Comparison of ENCODE assay signal across 8 mouse cellular contexts in the genomic region with DNA sequence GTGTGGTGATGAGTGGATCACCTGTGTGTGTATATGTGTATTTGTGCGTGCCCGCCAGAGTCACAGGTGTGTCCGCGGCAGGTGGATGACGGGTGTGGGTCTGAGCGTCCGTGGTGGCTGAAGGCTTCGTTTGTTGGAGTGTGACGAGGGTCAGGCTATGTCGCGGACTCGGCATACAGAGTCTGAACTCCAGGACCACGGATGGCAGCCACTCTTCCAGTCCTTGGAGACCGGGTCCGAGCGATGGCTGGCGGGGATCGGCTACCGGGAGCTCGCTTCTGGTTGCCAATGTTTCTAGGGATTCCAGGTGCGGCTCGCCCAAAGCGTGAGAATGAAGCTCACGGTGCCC. TPM values are rescaled to one million over a fixed set of nuclear protein-coding genes. Genes with fewer than 3 reads are reported as not detected.
DNase-seq lines count a peak whose midpoint lies in the region; ATAC-seq and TF ChIP-seq lines count a peak whose summit lies in the region.

No protein-coding gene starts in this region.

- H3K9ac ChIP-seq in heart, adult 2 months (ENCODE audit: low read depth, low read length) = peak overlapping the region; percentile 77
- peak overlapping the region; percentile 58 for H3K9ac ChIP-seq in forebrain, embryonic 11.5 days (ENCODE audit: low read length)
- H3K9ac ChIP-seq in liver, embryonic 11.5 days (ENCODE audit: low read depth, low read length) = peak overlapping the region; percentile 63

- intact Hi-C loops in heart, adult 2 months (cut with DNase I) = no loop called here

- peak overlapping the region; percentile 95 for H3K4me3 ChIP-seq in heart, adult 2 months
- peak overlapping the region; percentile 91 for H3K4me3 ChIP-seq in C2C12 (ENCODE audit: insufficient read depth, poor library complexity, severe bottlenecking)
- H3K4me3 ChIP-seq in forebrain, embryonic 11.5 days (ENCODE audit: low read depth, low read length) = peak overlapping the region; percentile 43
- H3K4me3 ChIP-seq in liver, embryonic 11.5 days (ENCODE audit: low read depth, low read length) = peak overlapping the region; percentile 57

- no peaks in the 10 kb centered on the region for H3K79me2 ChIP-seq in heart, adult 2 months (replicated peaks; ENCODE audit: control insufficient read depth, insufficient read depth, low read length)
- H3K79me2 ChIP-seq in C2C12 (ENCODE audit: control insufficient read depth, insufficient read depth) = peaks cover 64% of the 10 kb centered on the region

- H3K27ac ChIP-seq in heart, adult 2 months = peak overlapping the region; percentile 97
- no peak overlapping the region for H3K27ac ChIP-seq in forebrain, embryonic 11.5 days (ENCODE audit: low read depth, low read length)
- H3K27ac ChIP-seq in liver, embryonic 11.5 days (ENCODE audit: low read depth, low read length) = no peak overlapping the region

- under 1% methylated on average over 24 of the region's 24 CpGs for WGBS in heart, adult 2 months
- WGBS in forebrain, embryonic 11.5 days = 1% methylated on average over 24 of the region's 24 CpGs
- 1% methylated on average over 24 of the region's 24 CpGs for WGBS in liver, embryonic 11.5 days

- no peak for TF ChIP-seq EP300 in heart, adult 2 months (IDR thresholded peaks at IDR 0.05; ENCODE audit: insufficient read depth, low read depth, low read length)

- H3K36me3 ChIP-seq in heart, adult 2 months (ENCODE audit: control insufficient read depth, insufficient read depth, low read length) = no peaks in the 10 kb centered on the region
- peaks cover 31% of the 10 kb centered on the region for H3K36me3 ChIP-seq in C2C12 (ENCODE audit: control insufficient read depth, insufficient read depth)
- no peaks in the 10 kb centered on the region for H3K36me3 ChIP-seq in forebrain, embryonic 11.5 days (ENCODE audit: control insufficient read depth, insufficient read depth, low read length)
- H3K36me3 ChIP-seq in liver, embryonic 11.5 days (ENCODE audit: control insufficient read depth, insufficient read depth, low read length) = no peaks in the 10 kb centered on the region

- H3K27me3 ChIP-seq in heart, adult 2 months (ENCODE audit: control insufficient read depth, insufficient read depth, low read length) = no peaks in the 10 kb centered on the region
- no peaks in the 10 kb centered on the region for H3K27me3 ChIP-seq in C2C12 (ENCODE audit: control insufficient read depth, insufficient read depth, insufficient read length)
- H3K27me3 ChIP-seq in forebrain, embryonic 11.5 days (ENCODE audit: control insufficient read depth, insufficient read depth, low read length) = peaks cover 26% of the 10 kb centered on the region
- H3K27me3 ChIP-seq in liver, embryonic 11.5 days (replicated peaks; ENCODE audit: control insufficient read depth, insufficient read depth, low read length) = peaks cover 28% of the 10 kb centered on the region

- H3K4me1 ChIP-seq in heart, adult 2 months (ENCODE audit: control insufficient read depth, insufficient read depth, low read length) = no peaks in the 10 kb centered on the region
- peaks cover 13% of the 10 kb centered on the region; the same call in 1 of the 2 replicates for H3K4me1 ChIP-seq in forebrain, embryonic 11.5 days (replicated peaks; ENCODE audit: control insufficient read depth, insufficient read depth, low read length)
- peaks cover 11% of the 10 kb centered on the region for H3K4me1 ChIP-seq in liver, embryonic 11.5 days (replicated peaks; ENCODE audit: control insufficient read depth, insufficient read depth, low read length)

- no peaks in the 10 kb centered on the region for H3K9me3 ChIP-seq in forebrain, embryonic 11.5 days (ENCODE audit: control insufficient read depth, low read length)
- H3K9me3 ChIP-seq in liver, embryonic 11.5 days (ENCODE audit: control insufficient read depth, low read length) = no peaks in the 10 kb centered on the region

- peaks cover 40% of the 10 kb centered on the region for H3K79me3 ChIP-seq in C2C12 (ENCODE audit: low read depth)

- TF ChIP-seq POLR2A in heart, adult 2 months (IDR thresholded peaks at IDR 0.05; ENCODE audit: insufficient read depth, low read depth, low read length) = no peak

- no peak for DNase-seq in heart, adult 2 months
- DNase-seq in heart, postnatal 4 days = no peak
- no peak for DNase-seq in forebrain, embryonic 11.5 days (ENCODE audit: low spot score)
- DNase-seq in liver, embryonic 11.5 days (ENCODE audit: low spot score) = no peak
- DNase-seq in testis, postnatal 10 days (ENCODE audit: low spot score) = peak; percentile 46
- no peak for DNase-seq in layer of hippocampus, postnatal 14 days (ENCODE audit: low spot score in 2 of 2)
- no peak for DNase-seq in adrenal gland, adult 8-10 months

- peak overlapping the region; percentile 94 for H3ac ChIP-seq in C2C12 (ENCODE audit: control insufficient read depth, insufficient read length, low read depth)

- ATAC-seq in forebrain, embryonic 11.5 days (replicated peaks; ENCODE audit: low FRiP score) = peak; percentile 31; the same call in 1 of the 2 replicates
- no peak; the same call in 1 of the 2 replicates for ATAC-seq in liver, embryonic 11.5 days (replicated peaks; ENCODE audit: low FRiP score)

- TF ChIP-seq CTCF in heart, adult 2 months (IDR thresholded peaks at IDR 0.05) = no peak
- no peak for TF ChIP-seq CTCF in C2C12 (IDR thresholded peaks at IDR 0.05; ENCODE audit: control insufficient read depth, insufficient read depth, insufficient read length)

- H3K4me2 ChIP-seq in forebrain, embryonic 11.5 days (ENCODE audit: low read depth, low read length, severe bottlenecking) = peak overlapping the region; percentile 70
- H3K4me2 ChIP-seq in liver, embryonic 11.5 days = peak overlapping the region; percentile 71

TF ChIP-seq in C2C12, 6 proteins besides CTCF, POLR2A, EP300 and RAD21:
- no peak for TF ChIP-seq CEBPB (IDR thresholded peaks at IDR 0.05; ENCODE audit: low read depth)
- TF ChIP-seq MYOD1 (IDR thresholded peaks at IDR 0.05; ENCODE audit: control insufficient read depth, insufficient read length, low read depth) = no peak
- no peak for TF ChIP-seq USF1 (IDR thresholded peaks at IDR 0.05; ENCODE audit: low read depth)
- TF ChIP-seq MYOG (IDR thresholded peaks at IDR 0.05; ENCODE audit: control insufficient read depth, extremely low read depth, insufficient read length) = no peak
- no peak for TF ChIP-seq FOSL1 (IDR thresholded peaks at IDR 0.05; ENCODE audit: insufficient read depth, low read length, poor library complexity, severe bottlenecking)
- TF ChIP-seq MAX (IDR thresholded peaks at IDR 0.05) = no peak

RNA-seq across cellular contexts. Expression of gene Cdkn1a, which starts 3.2 kb away (rescaled TPM):
- total RNA-seq in heart, adult 2 months (2021) = 100 to 1,000 TPM in 1 of 2 experiments, 10 to 100 TPM in 1; 56.4 to 156 TPM
- polyA plus RNA-seq in heart, adult 2 months (2012; rRNA removed) = 30.4 and 37.3 TPM in 2 replicates
- 10 to 100 TPM; 55.9 to 57.1 TPM for total RNA-seq in heart, postnatal 4 days (2021)
- polyA plus RNA-seq in C2C12 (2012; fragmentation: generic; extraction: Trizol) = 236 TPM
- 27.3 and 33.1 TPM in 2 replicates for polyA plus RNA-seq in forebrain, embryonic 11.5 days (2014; fragmentation: Nextera tagmentation; extraction: Ambion mirVana)
- 12.2 and 13.8 TPM in 2 replicates for polyA plus RNA-seq in liver, embryonic 11.5 days (2014; fragmentation: Nextera tagmentation; extraction: Ambion mirVana)
- 10 to 100 TPM; 24.9 to 26.0 TPM for total RNA-seq in layer of hippocampus, postnatal 14 days (2021)
- 10 to 100 TPM; 17.3 to 29.4 (median 24.6) TPM for total RNA-seq in adrenal gland, adult 8-10 months (2022)

RNA-seq across cellular contexts. Expression of gene Rab44, which starts 20.0 kb away (rescaled TPM):
- under 1 TPM in 1 of 2 experiments, not detected in 1; 0.70 TPM for total RNA-seq in heart, adult 2 months (2021)
- polyA plus RNA-seq in heart, adult 2 months (2012; rRNA removed) = 0.23 and 0.38 TPM in 2 replicates
- total RNA-seq in heart, postnatal 4 days (2021) = under 1 TPM; 0.47 to 0.57 TPM
- polyA plus RNA-seq in C2C12 (2012; fragmentation: generic; extraction: Trizol) = 0.06 TPM
- polyA plus RNA-seq in forebrain, embryonic 11.5 days (2014; fragmentation: Nextera tagmentation; extraction: Ambion mirVana) = 0.08 TPM in 1 of 2 replicates, not detected in the other
- polyA plus RNA-seq in liver, embryonic 11.5 days (2014; fragmentation: Nextera tagmentation; extraction: Ambion mirVana) = 4.4 TPM in 2 replicates
- total RNA-seq in layer of hippocampus, postnatal 14 days (2021) = under 1 TPM; 0.12 to 0.26 TPM
- under 1 TPM; 0.15 to 0.87 (median 0.39) TPM for total RNA-seq in adrenal gland, adult 8-10 months (2022)

Comparison
In these comparisons a context has a peak if more than half of its experiments do, and no peak if none do; other contexts are left out.
1. H3K4me3 ChIP-seq: peak in every context shown above with its lines; median percentile 95 in heart, adult 2 months; 91 in C2C12; 57 in liver, embryonic 11.5 days; 43 in forebrain, embryonic 11.5 days.